Mouse (Mus musculus) brain, adult 10 weeks (tissue): ENCODE measurements around the gene 4933406M09Rik. TPM values are rescaled to one million over a fixed set of nuclear protein-coding genes. Genes with fewer than 3 reads are reported as not detected.

Experiments used
- polyA plus RNA-seq: library from polyadenylated mRNA; stranded (reverse); fragments of 350-450 nt; fragmentation: Illumina TruSeq; extraction: RNeasy Lipid Tissue Mini Kit (QIAGEN cat#74804); gene quantifications from one replicate; pipeline ENCODE4 v1.2.3, GENCODE M21; 2015; ENCODE audit warnings: low read depth, low replicate concordance

4933406M09Rik gene
- polyA plus RNA-seq = not detected

DNA sequence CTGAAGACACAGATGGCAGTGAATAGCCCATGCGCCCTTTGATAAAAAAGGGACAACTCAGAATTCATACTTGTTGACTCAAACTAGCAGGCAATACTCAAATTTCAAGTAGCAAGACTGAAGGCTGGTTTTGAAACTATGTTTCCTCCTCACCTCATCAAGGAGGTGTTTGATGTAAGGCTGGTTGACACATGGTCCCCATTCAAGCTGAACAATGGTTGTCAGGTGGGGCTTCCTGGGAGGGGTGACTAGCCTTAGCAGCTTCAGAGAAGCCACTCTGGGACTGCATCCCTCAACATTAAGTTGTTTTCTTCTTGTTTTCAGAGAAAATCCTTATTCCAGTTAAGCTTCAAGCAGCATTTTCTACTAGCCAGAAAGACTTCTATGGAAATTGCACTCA lies at the start of gene 4933406M09Rik:
4933406M09Rik (plus strand) TSS at position 275 of the 400 bp plus-strand sequence.

DNA sequence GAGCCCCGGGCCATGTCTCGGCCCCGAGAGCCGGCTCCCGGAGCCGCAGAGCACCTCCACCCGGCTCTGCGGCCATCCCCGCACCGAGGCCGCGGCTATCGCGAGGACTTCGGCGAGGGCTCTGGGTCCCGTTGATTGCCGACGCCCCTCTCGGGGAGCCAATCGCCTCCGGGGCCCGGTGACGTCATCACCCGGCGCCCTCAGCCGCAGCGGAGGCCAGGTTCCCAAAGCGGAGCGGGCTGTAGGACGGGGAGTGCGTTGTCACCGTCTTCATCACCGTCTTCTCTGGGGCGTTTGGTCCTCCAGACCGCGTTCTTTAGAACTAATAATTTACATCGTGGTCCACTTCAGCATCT lies 23.9 kb upstream of the 4933406M09Rik start, which contains the start of gene Tmem183a:
Tmem183a (minus strand) TSS at position 123 of the 356 bp plus-strand sequence.

DNA sequence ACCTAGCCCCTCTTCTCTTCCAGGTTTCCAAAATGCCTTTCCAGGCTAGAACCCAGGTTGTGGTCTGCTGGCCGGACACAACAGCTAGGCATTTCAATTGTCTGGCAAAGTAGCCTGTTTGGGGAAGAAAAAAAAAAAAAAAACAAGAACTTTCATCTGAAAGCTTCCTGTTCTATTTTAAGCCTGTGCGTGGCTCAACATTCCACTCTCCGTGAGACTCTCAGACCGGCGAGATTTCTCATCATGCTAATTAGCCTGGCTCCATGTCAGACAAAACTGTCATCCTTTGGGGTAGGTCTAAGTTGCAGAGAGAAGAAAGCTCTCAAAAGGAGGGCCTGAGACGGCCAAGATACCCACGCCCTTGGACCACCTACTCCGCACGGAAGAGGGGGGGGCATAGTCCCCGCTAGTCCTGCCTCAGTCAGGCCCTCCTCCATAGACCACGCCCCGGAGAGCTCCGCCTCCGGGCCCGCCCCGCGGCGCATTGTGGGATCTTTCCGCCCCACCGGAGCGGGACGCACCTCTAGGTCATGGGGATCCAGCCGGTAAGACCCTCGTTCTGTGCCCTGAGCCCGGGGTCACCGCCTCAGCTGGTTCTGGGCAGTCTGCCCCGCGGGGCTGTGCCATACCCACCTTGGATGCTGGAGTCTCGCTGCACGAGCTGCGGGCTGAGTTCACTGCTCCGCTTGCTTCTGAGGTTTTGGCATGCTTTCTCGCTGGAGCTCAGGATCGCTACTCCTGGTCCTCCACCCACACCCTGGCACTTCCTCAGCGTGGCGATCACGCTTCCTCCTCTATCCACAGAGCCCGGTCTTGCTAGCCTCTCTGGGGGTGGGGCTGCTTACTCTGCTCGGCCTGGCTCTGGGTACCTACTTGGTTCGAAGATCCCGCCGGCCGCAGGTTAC lies 20.0 kb downstream of the 4933406M09Rik start, which contains the start of gene Cyb5r1:
Cyb5r1 (plus strand) TSS at position 51 of the 905 bp plus-strand sequence.

DNA sequence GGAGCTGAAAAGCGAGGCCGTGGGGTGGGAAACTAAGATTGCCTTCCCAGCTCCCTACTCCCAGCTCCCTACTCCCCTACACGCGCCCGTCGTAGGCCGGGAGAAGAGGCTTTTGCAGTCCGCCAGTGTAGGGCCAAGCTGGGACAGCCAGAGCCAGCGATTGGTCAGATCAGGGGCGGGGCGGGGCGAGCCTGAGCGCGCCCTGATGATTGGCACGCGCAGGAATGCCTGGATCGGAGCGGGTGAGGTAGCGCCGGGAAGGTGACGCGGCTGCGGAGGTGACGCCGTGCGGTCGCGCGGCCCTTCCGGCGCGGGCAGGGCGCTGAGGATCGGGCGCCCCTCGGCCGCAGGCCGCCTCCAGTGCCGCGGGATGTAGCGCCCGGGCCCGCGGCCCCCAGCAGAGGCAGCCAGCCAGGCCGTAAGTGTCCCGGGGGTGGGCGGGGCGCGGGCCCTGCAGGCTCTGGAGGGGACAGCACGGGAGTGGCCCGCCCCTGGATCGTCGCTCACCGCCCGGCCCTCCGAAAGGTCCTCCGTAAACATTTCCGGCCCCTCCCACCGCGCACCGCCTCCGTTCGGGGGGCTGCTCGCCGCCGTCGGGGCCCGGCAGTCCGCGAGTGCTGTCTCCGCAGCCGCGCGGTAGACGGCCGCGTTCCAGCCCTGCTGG lies 29.6 kb downstream of the 4933406M09Rik start, which contains the start of gene Adipor1:
Adipor1 (plus strand) TSS at position 211 of the 664 bp plus-strand sequence.

Other genes starting within 250 kb of the 4933406M09Rik start
- 19.5 TPM for gene Chil1, start 203.8 kb upstream of the 4933406M09Rik start, polyA plus RNA-seq
- gene Mybph, start 192.5 kb upstream of the 4933406M09Rik start, polyA plus RNA-seq = not detected
- 133 TPM for gene Adora1, start 150.5 kb upstream of the 4933406M09Rik start, polyA plus RNA-seq
- gene Myog, start 96.0 kb upstream of the 4933406M09Rik start, polyA plus RNA-seq = not detected
- gene Ppfia4, start 53.0 kb upstream of the 4933406M09Rik start, polyA plus RNA-seq = 32.8 TPM
- gene Tmem183a, start 24.0 kb upstream of the 4933406M09Rik start, polyA plus RNA-seq = 54.9 TPM
- gene Cyb5r1, start 19.6 kb downstream of the 4933406M09Rik start, polyA plus RNA-seq = 23.7 TPM
- gene Adipor1, start 29.4 kb downstream of the 4933406M09Rik start, polyA plus RNA-seq = 53.6 TPM
- 30.5 TPM for gene Klhl12, start 69.6 kb downstream of the 4933406M09Rik start, polyA plus RNA-seq
- gene Rabif, start 108.7 kb downstream of the 4933406M09Rik start, polyA plus RNA-seq = 31.2 TPM
- gene Mgat4e, start 163.7 kb downstream of the 4933406M09Rik start, polyA plus RNA-seq = not detected
- 20.0 TPM for gene Kdm5b, start 174.2 kb downstream of the 4933406M09Rik start, polyA plus RNA-seq